Mouse (Mus musculus) stomach, embryonic 16.5 days (tissue): Measurements from ENCODE around the gene Fam207a. TPM values are rescaled to one million over a fixed set of nuclear protein-coding genes. Genes with fewer than 3 reads are reported as not detected.

Experiments used
- ATAC-seq: fragments of 200-750 bp; cut with Nextera tagmentation; 2 replicates; pipeline ENCODE4 v1.8.0; 2017; ENCODE audit warnings: moderate number of reproducible peaks, moderate TSS enrichment; ENCODE audit not compliant: insufficient read depth, low FRiP score
- H3K27ac ChIP-seq: fragments of 300-500 bp; sonication (generic); 2 replicates; pipeline ENCODE4 v1.5.1; 2014; ENCODE audit warnings: low read length
- H3K27me3 ChIP-seq: fragments of 300-500 bp; sonication (generic); 2 replicates; pipeline ENCODE4 v1.6.1; 2014; ENCODE audit warnings: low read length, control low read depth, mixed read lengths; ENCODE audit not compliant: control insufficient read depth, insufficient read depth
- H3K36me3 ChIP-seq: fragments of 300-500 bp; sonication (generic); 2 replicates; pipeline ENCODE4 v1.6.1; 2014; ENCODE audit warnings: low read length; ENCODE audit not compliant: control insufficient read depth, insufficient read depth
- H3K4me1 ChIP-seq: fragments of 300-500 bp; sonication (generic); 2 replicates; pipeline ENCODE4 v1.6.1; 2014; ENCODE audit warnings: low read length, control low read depth, mixed read lengths; ENCODE audit not compliant: control insufficient read depth, insufficient read depth
- H3K4me2 ChIP-seq: fragments of 300-500 bp; sonication (generic); 2 replicates; pipeline ENCODE4 v1.6.1; 2014; ENCODE audit warnings: low read depth, low read length, mixed read lengths
- H3K4me3 ChIP-seq: fragments of 300-500 bp; sonication (generic); replicated peaks from 2 replicates; pipeline ENCODE4 v1.5.1; 2014; ENCODE audit warnings: mild to moderate bottlenecking, low read length
- H3K9ac ChIP-seq: fragments of 300-500 bp; sonication (generic); 2 replicates; pipeline ENCODE4 v1.6.1; 2014; ENCODE audit warnings: low read length
- H3K9me3 ChIP-seq: fragments of 300-500 bp; sonication (generic); replicated peaks from 2 replicates; pipeline ENCODE4 v1.6.1; 2016; ENCODE audit warnings: low read length, control low read depth; ENCODE audit not compliant: control insufficient read depth
- WGBS: fragments of 180-500 bp; shearing (Covaris S2); extraction: QIAGEN DNeasy Blood & Tissue Kit; methylation state at CpG from one replicate; pipeline ENCODE4 v1.1.7; 2014; 5-methylcytosine and 5-hydroxymethylcytosine counted together
- polyA plus RNA-seq: library from polyadenylated mRNA; unstranded; fragments of >200 nt; fragmentation: Nextera tagmentation; extraction: Ambion mirVana; gene quantifications from 2 replicates; pipeline ENCODE4 v1.2.1, GENCODE M21; 2015

Gene Fam207a
- polyA plus RNA-seq, 1 experiment from 2014 or later: 31.0 TPM

DNA sequence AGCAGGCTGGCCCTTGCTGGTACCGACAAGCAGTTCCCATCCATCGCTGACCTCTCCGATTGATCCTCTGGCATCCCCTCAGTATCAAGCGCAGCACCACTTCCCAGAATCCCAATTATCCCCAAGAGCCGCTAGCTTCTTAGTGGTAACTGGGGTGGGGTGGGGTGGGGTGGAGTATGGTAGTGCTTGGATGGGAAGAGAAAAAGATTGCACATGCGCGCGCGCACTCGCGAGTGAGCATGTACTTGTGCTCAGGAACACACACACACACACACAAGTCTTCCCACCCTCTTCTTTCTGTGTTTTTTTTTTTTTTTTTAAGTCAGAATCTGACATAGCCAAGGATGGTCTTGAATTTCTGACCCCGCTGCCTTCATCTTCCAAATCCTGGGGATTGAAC, 7.2 kb upstream of the Fam207a start:
- H3K9me3 ChIP-seq: no peaks in the 10 kb centered on the region
- peak overlapping the region; percentile 57 for H3K4me2 ChIP-seq
- 53% methylated on average over 12 of the region's 12 CpGs for WGBS
- H3K4me3 ChIP-seq: peak overlapping the region; percentile 31
- H3K36me3 ChIP-seq: no peaks in the 10 kb centered on the region
- peak overlapping the region; percentile 49 for H3K9ac ChIP-seq
- H3K27me3 ChIP-seq: no peaks in the 10 kb centered on the region
- ATAC-seq: no peak
- no peak overlapping the region for H3K27ac ChIP-seq
- H3K4me1 ChIP-seq: peaks cover 4% of the 10 kb centered on the region

DNA sequence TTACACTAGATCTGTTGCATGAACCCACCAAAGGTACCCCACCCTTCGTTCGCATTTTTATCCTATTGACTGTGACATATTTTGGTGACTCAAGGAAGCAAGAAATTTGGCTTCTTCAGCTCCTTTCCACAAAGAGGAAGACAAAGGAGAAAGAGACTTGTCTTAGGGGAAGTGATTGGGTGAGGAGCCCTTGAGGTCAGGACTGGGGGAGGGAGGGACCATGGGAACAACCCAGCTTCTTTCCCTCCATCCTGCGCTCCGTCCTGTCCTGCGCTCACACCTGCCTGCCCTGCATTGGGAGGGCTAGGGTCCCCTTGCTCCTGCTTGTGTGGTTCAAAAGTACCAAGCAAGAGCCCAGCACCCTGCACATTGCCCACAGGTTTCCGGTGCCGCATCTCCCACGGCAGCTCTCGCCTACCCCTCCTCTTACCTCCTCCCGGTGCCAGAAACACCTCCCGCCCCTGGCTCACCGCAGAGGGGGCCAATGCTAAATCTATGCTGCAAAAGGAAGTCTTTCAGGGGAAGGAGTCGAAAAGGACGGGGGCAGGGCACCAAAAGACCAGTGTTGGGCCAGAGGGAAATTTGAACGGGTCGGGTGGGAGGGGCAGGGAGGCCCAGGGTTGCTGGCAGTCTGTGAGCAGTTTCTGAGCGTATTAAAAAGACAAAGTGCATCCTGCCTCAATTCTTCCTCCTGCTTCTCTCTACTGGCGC, 6.6 kb upstream of the Fam207a start:
- ATAC-seq: no peak; the same call in 1 of the 2 replicates
- Histone ChIP-seq H3K27ac (no peak overlapping the region), H3K4me2 (peak overlapping the region; percentile 57), H3K9me3 (no peaks in the 10 kb centered on the region), H3K4me1 (peaks cover 7% of the 10 kb centered on the region), H3K4me3 (peak overlapping the region; percentile 31), H3K36me3 (no peaks in the 10 kb centered on the region), H3K9ac (peak overlapping the region; percentile 49), H3K27me3 (no peaks in the 10 kb centered on the region)
- 15% methylated on average over 18 of the region's 18 CpGs for WGBS

DNA sequence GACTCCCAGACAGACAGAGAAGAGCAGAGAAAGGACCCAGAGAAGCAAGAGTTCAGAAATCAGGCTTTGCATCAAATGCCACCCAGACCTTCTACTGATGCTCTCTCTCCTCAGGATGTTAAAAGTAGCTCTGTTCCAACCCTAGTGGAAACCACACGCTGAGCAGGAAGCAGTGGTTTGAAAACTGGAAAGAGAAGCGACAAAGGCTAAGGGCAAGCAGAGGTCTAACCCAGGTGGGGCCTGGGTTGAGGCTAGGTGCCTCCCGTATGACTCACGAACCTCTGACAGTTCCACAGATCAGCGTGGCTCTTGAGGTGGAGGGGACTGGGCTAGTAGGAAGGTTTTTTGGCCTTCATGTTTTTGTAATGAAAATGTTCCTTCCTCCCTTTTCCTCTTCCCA, 4.9 kb upstream of the Fam207a start:
- H3K36me3 ChIP-seq: no peaks in the 10 kb centered on the region
- no peak for ATAC-seq
- H3K4me2 ChIP-seq: no peak overlapping the region
- no peak overlapping the region for H3K27ac ChIP-seq
- no peaks in the 10 kb centered on the region for H3K9me3 ChIP-seq
- no peak overlapping the region for H3K4me3 ChIP-seq
- H3K9ac ChIP-seq: no peak overlapping the region
- H3K27me3 ChIP-seq: no peaks in the 10 kb centered on the region
- H3K4me1 ChIP-seq: peaks cover 15% of the 10 kb centered on the region
- 72% methylated on average over 5 of the region's 5 CpGs for WGBS

DNA sequence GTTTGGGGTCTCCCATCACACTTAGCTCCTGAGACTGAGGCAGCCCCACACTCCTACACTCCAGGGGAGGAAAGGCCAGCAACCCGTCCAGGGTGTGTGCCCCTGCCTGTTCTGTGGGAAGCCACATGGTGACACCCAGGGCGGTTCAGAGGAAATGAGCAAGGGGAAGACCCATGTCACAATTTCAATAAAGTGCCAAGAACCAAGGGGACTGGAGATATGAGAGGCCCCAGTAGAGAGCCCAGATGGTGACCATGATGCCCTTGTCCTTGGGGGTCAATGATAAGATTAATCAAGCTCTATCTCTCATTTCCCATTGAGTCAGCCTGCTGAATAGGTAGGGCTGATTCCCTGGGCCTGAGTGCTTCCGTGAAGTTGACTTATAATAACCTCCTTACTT, 3.6 kb upstream of the Fam207a start:
- Histone ChIP-seq H3K9ac (no peak overlapping the region), H3K9me3 (no peaks in the 10 kb centered on the region), H3K36me3 (no peaks in the 10 kb centered on the region), H3K4me3 (no peak overlapping the region), H3K27ac (no peak overlapping the region), H3K4me2 (no peak overlapping the region), H3K27me3 (no peaks in the 10 kb centered on the region), H3K4me1 (peaks cover 21% of the 10 kb centered on the region)
- no peak for ATAC-seq
- WGBS: 76% methylated on average over 3 of the region's 3 CpGs

DNA sequence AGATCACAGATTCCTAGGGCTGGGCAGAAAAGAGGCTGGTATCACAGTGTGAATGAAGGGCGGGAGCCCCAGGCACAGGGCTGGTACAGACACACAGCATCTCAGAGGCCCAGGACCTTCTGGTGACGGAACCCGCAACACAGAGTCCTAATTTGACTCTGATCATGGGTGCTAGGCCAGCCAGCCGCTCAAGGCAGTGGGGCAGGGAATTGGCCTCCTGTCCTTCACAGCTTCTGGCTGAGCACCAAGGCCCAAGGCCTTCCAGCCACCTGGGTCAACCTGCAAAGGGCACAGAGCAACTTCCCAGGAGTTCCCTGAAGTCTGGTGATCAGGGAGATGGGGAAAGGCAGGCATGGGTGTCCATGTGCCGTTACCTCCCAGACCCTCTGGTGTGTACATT, 2.2 kb upstream of the Fam207a start:
- no peak for ATAC-seq
- WGBS: 93% methylated on average over 5 of the region's 5 CpGs

DNA sequence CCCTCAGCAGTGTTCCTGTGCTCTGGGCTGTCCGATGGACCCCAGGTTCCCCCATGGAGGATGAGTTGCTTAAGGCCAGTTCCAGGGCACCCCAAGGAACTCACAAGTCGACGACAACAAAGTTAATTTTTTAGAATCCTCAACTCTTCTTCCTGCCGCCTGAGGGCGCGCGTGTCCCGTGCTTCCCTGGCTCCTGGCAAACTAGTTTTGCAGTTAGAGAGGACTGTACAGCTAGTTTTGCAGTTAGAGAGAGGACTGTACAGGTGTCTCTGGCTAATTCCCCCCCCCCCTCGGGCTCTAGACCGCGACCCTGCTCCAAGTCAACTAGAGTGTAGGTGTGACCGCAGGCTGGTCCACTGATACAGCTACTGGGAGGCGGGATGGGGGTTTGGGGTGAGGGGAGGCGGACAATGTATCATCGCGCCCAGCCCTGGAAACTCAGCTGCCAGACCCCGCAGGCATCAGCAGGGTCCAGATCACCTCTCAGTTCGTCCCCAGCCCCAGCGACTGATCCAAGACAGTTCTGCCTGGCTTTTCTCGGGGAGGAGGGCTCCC, 1.6 kb upstream of the Fam207a start:
- 0 out of 2 replicates have a peak, but pooled peaks have one; percentile 3 for ATAC-seq
- 20% methylated on average over 20 of the region's 20 CpGs for WGBS
- peak overlapping the region; percentile 87 for H3K4me2 ChIP-seq

More for the DNA sequence above, 2.2 kb upstream of the Fam207a start:
- Histone ChIP-seq H3K9me3 (no peaks in the 10 kb centered on the region), H3K27ac (no peak overlapping the region), H3K4me2 (no peak overlapping the region), H3K4me3 (no peak overlapping the region), H3K36me3 (peaks cover under 1% of the 10 kb centered on the region; the same call in 1 of the 2 replicates), H3K4me1 (peaks cover 21% of the 10 kb centered on the region), H3K27me3 (no peaks in the 10 kb centered on the region), H3K9ac (no peak overlapping the region; the same call in 1 of the 2 replicates)

DNA sequence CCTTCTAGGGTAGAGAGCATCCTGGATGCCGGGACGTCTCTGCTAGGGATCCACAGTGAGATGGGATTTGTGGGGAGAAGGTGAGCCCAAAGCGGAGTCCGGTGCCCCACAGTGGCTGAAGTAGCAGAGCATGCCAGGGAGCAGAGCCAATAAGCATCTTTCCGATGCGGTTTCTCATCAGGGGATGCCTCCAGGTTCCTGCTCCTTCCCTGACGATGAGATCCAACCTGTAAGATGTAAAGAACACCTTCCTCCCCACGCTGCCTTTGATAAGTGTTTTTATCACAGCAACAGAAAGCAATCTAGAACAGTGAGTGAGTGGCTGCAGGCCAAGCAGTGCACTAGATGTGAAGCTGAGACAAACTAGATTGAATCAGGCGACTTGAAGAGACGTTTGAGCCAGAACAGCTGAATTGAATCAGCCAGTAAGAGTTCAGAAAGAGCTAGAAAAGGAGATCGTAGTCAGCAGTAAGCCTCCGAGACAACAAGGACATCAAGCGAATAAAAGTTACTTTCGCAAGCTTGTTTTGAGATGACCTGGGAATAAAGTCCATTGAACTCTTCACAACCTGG, 880 bp upstream of the Fam207a start:
- no peak for ATAC-seq
- Histone ChIP-seq H3K27me3 (no peaks in the 10 kb centered on the region), H3K27ac (peak overlapping the region; percentile 91), H3K4me1 (peaks cover 18% of the 10 kb centered on the region), H3K4me3 (peak overlapping the region; percentile 83), H3K9ac (peak overlapping the region; percentile 90), H3K36me3 (peaks cover 10% of the 10 kb centered on the region), H3K4me2 (peak overlapping the region; percentile 87), H3K9me3 (no peaks in the 10 kb centered on the region)
- 37% methylated on average over 14 of the region's 14 CpGs for WGBS

More for the DNA sequence above, 1.6 kb upstream of the Fam207a start:
- peaks cover 18% of the 10 kb centered on the region for H3K4me1 ChIP-seq
- no peak overlapping the region for H3K4me3 ChIP-seq
- no peaks in the 10 kb centered on the region for H3K9me3 ChIP-seq
- H3K27ac ChIP-seq: peak overlapping the region; percentile 91
- no peaks in the 10 kb centered on the region for H3K27me3 ChIP-seq
- H3K9ac ChIP-seq: peak overlapping the region; percentile 90
- peaks cover 6% of the 10 kb centered on the region for H3K36me3 ChIP-seq

DNA sequence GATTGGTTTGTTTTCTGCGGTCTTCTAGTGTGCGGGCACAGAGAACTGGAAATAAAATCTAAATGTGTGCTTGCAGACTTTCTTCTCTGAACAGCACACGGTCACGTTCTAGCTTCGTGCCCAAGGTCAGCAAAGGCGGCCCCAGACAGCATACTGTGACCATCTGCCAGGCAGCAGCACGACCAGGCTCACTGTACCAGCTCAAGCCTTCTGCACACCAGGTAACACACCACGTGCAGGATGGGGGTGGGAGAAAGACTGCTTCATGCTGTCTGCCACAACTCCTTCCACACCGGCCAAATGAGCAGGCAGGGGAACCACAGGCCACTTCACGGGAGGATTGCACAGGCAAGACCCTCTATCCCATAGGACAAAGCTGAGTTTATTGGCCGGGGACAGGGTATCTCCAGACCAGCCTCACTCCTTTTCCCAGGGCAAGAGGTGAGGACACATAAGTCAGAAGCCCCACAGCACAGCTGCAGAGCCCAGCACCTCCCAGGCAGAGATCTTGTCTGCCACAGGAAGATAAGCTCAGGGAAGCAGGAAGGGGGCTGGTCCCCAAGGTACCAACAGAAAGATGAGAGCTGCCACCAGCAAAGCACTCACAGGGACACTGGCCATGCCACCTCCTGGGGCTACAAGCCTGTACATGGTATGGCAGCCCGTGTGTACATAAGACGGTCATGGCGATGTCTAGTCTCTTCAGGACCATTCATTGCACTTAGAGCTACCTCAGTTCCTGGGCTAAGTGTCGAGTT, 5.2 kb downstream of the Fam207a start:
- peak overlapping the region; percentile 44; the same call in 1 of the 2 replicates for H3K27ac ChIP-seq
- no peaks in the 10 kb centered on the region for H3K9me3 ChIP-seq
- H3K4me1 ChIP-seq: peaks cover 18% of the 10 kb centered on the region
- peaks cover 13% of the 10 kb centered on the region for H3K36me3 ChIP-seq
- no peaks in the 10 kb centered on the region for H3K27me3 ChIP-seq
- peak overlapping the region; percentile 31 for H3K9ac ChIP-seq
- H3K4me2 ChIP-seq: no peak overlapping the region
- no peak for ATAC-seq
- WGBS: 73% methylated on average over 15 of the region's 15 CpGs
- H3K4me3 ChIP-seq: no peak overlapping the region
